Mouse (Mus musculus): ENCODE measurements around the gene Gm17535. TPM values are rescaled to one million over a fixed set of nuclear protein-coding genes. Genes with fewer than 3 reads are reported as not detected.
"Not testable (repeated sequence)": the region's sequence is repeated elsewhere in the genome, so short reads cannot be mapped to it uniquely, and the experiment has no call there.

The Gm17535 gene
- polyA plus RNA-seq (2015; fragmentation: Nextera tagmentation; extraction: Ambion mirVana): not detected in 2 replicates

- H3K36me3 ChIP-seq (replicated peaks); H3K27me3 ChIP-seq (replicated peaks); H3K4me2 ChIP-seq; H3K4me3 ChIP-seq; H3K4me1 ChIP-seq; ATAC-seq (replicated peaks); H3K9ac ChIP-seq; H3K27ac ChIP-seq; H3K9me3 ChIP-seq: not testable (repeated sequence)
- 78% methylated on average over 2 of the region's 8 CpGs for WGBS
Observed at GRCm38 (mm10) chr9:3034299-3034698, at the start of gene Gm17535. Gm17535 (plus strand) TSS chr9:3034599.

- 71% methylated on average over 12 of the region's 12 CpGs for WGBS
- not testable (repeated sequence) for H3K27ac ChIP-seq, H3K4me1 ChIP-seq
Observed at GRCm38 (mm10) chr9:3000445-3000972, 33.9 kb upstream of the Gm17535 start, which contains the start of gene Gm10722. Gm10722 (plus strand) TSS chr9:3000922.

GRCm38 (mm10) chr9:3001006-3001405 lies 33.4 kb upstream of the Gm17535 start:
- not testable (repeated sequence) for H3K4me2 ChIP-seq, H3K27ac ChIP-seq
- WGBS: 64% methylated on average over 8 of the region's 8 CpGs

More at GRCm38 (mm10) chr9:3000445-3000972, 33.9 kb upstream of the Gm17535 start, which contains the start of gene Gm10722:
- not testable (repeated sequence) for ATAC-seq (replicated peaks); H3K9ac ChIP-seq; H3K4me3 ChIP-seq; H3K36me3 ChIP-seq (replicated peaks); H3K9me3 ChIP-seq; H3K4me2 ChIP-seq; H3K27me3 ChIP-seq (replicated peaks)

GRCm38 (mm10) chr9:3001948-3002659 lies 32.3 kb upstream of the Gm17535 start:
- not testable (repeated sequence) for H3K27me3 ChIP-seq (replicated peaks); H3K9me3 ChIP-seq; H3K4me2 ChIP-seq; H3K9ac ChIP-seq; H3K27ac ChIP-seq; H3K36me3 ChIP-seq (replicated peaks); H3K4me1 ChIP-seq; H3K4me3 ChIP-seq
- ATAC-seq (replicated peaks): peak; percentile 91
- 71% methylated on average over 9 of the region's 11 CpGs for WGBS

More at GRCm38 (mm10) chr9:3001006-3001405, 33.4 kb upstream of the Gm17535 start:
- not testable (repeated sequence) for H3K36me3 ChIP-seq (replicated peaks); H3K27me3 ChIP-seq (replicated peaks); ATAC-seq (replicated peaks); H3K4me1 ChIP-seq; H3K4me3 ChIP-seq; H3K9me3 ChIP-seq; H3K9ac ChIP-seq

GRCm38 (mm10) chr9:3002794-3003396 lies 31.5 kb upstream of the Gm17535 start, which contains the start of gene Gm11168:
Gm11168 (plus strand) TSS chr9:3003346.
- not testable (repeated sequence) for H3K4me1 ChIP-seq; H3K4me2 ChIP-seq; H3K36me3 ChIP-seq (replicated peaks); H3K4me3 ChIP-seq; H3K27me3 ChIP-seq (replicated peaks); H3K27ac ChIP-seq; H3K9ac ChIP-seq; ATAC-seq (replicated peaks)
- peaks cover 12% of the 10 kb centered on the region for H3K9me3 ChIP-seq
- 73% methylated on average over 6 of the region's 14 CpGs for WGBS

GRCm38 (mm10) chr9:3006179-3006578 lies 28.2 kb upstream of the Gm17535 start:
- H3K9me3 ChIP-seq: peaks cover 15% of the 10 kb centered on the region
- WGBS: 75% methylated on average over 1 of the region's 5 CpGs
- not testable (repeated sequence) for H3K4me1 ChIP-seq; H3K9ac ChIP-seq; H3K27ac ChIP-seq; H3K27me3 ChIP-seq (replicated peaks); H3K4me3 ChIP-seq; H3K4me2 ChIP-seq; ATAC-seq (replicated peaks); H3K36me3 ChIP-seq (replicated peaks)

GRCm38 (mm10) chr9:3006636-3007035 lies 27.8 kb upstream of the Gm17535 start:
- ATAC-seq (replicated peaks): peak; percentile 76

GRCm38 (mm10) chr9:3007272-3007671 lies 27.1 kb upstream of the Gm17535 start:
- H3K4me1 ChIP-seq; H3K4me3 ChIP-seq; H3K27ac ChIP-seq; H3K9ac ChIP-seq; H3K27me3 ChIP-seq (replicated peaks); H3K4me2 ChIP-seq; H3K36me3 ChIP-seq (replicated peaks): not testable (repeated sequence)
- H3K9me3 ChIP-seq: peaks cover 11% of the 10 kb centered on the region
- 72% methylated on average over 8 of the region's 9 CpGs for WGBS
- 0 out of 2 replicates have a peak, but pooled peaks have one; percentile 34 for ATAC-seq (replicated peaks)

More at GRCm38 (mm10) chr9:3006636-3007035, 27.8 kb upstream of the Gm17535 start:
- peaks cover 15% of the 10 kb centered on the region for H3K9me3 ChIP-seq
- 73% methylated on average over 8 of the region's 8 CpGs for WGBS
- H3K4me1 ChIP-seq; H3K9ac ChIP-seq; H3K36me3 ChIP-seq (replicated peaks); H3K27me3 ChIP-seq (replicated peaks); H3K27ac ChIP-seq; H3K4me2 ChIP-seq; H3K4me3 ChIP-seq: not testable (repeated sequence)

GRCm38 (mm10) chr9:3009331-3009730 lies 25.1 kb upstream of the Gm17535 start:
- not testable (repeated sequence) for H3K27ac ChIP-seq; H3K9ac ChIP-seq; H3K36me3 ChIP-seq (replicated peaks); H3K27me3 ChIP-seq (replicated peaks); H3K9me3 ChIP-seq; H3K4me3 ChIP-seq; H3K4me1 ChIP-seq; H3K4me2 ChIP-seq
- ATAC-seq (replicated peaks): 0 out of 2 replicates have a peak, but pooled peaks have one; percentile 52
- WGBS: no CpG with 5 or more reads among the region's 5 CpGs

GRCm38 (mm10) chr9:3012054-3012621 lies 22.3 kb upstream of the Gm17535 start:
- not testable (repeated sequence) for H3K9me3 ChIP-seq; H3K4me2 ChIP-seq; H3K27ac ChIP-seq; H3K4me1 ChIP-seq; H3K36me3 ChIP-seq (replicated peaks); H3K27me3 ChIP-seq (replicated peaks); ATAC-seq (replicated peaks); H3K9ac ChIP-seq; H3K4me3 ChIP-seq
- WGBS: 85% methylated on average over 3 of the region's 7 CpGs

GRCm38 (mm10) chr9:3012733-3013279 lies 21.6 kb upstream of the Gm17535 start, which contains the start of gene Gm10721:
Gm10721 (plus strand) TSS chr9:3013140.
- not testable (repeated sequence) for ATAC-seq (replicated peaks); H3K27ac ChIP-seq

GRCm38 (mm10) chr9:3015354-3015753 lies 19.0 kb upstream of the Gm17535 start, which contains the start of gene Gm10720:
Gm10720 (plus strand) TSS chr9:3015654.
- not testable (repeated sequence) for H3K27me3 ChIP-seq (replicated peaks); H3K27ac ChIP-seq; H3K9me3 ChIP-seq; ATAC-seq (replicated peaks); H3K36me3 ChIP-seq (replicated peaks); H3K9ac ChIP-seq; H3K4me3 ChIP-seq; H3K4me2 ChIP-seq; H3K4me1 ChIP-seq
- 64% methylated on average over 6 of the region's 9 CpGs for WGBS

More at GRCm38 (mm10) chr9:3012733-3013279, 21.6 kb upstream of the Gm17535 start, which contains the start of gene Gm10721:
- H3K36me3 ChIP-seq (replicated peaks); H3K4me3 ChIP-seq; H3K9me3 ChIP-seq; H3K4me2 ChIP-seq; H3K27me3 ChIP-seq (replicated peaks); H3K4me1 ChIP-seq; H3K9ac ChIP-seq: not testable (repeated sequence)
- WGBS: 100% methylated on average over 1 of the region's 11 CpGs
